Mouse (Mus musculus): ENCODE data around the gene Slc37a1. TPM values are rescaled to one million over a fixed set of nuclear protein-coding genes. Genes with fewer than 3 reads are reported as not detected.

The Slc37a1 gene
- 6.8 and 7.4 TPM in 2 replicates for polyA plus RNA-seq (2015; fragmentation: Nextera tagmentation; extraction: Ambion mirVana)

GRCm38 (mm10) chr17:31286492-31286891 lies at the start of gene Slc37a1:
TSS of gene Slc37a1 (plus strand) at chr17:31286792.

GRCm38 (mm10) chr17:31276922-31277918 lies 9.4 kb upstream of the Slc37a1 start, which contains the start of gene Rsph1:
TSS of gene Rsph1 (minus strand) at chr17:31277383.

DNA sequence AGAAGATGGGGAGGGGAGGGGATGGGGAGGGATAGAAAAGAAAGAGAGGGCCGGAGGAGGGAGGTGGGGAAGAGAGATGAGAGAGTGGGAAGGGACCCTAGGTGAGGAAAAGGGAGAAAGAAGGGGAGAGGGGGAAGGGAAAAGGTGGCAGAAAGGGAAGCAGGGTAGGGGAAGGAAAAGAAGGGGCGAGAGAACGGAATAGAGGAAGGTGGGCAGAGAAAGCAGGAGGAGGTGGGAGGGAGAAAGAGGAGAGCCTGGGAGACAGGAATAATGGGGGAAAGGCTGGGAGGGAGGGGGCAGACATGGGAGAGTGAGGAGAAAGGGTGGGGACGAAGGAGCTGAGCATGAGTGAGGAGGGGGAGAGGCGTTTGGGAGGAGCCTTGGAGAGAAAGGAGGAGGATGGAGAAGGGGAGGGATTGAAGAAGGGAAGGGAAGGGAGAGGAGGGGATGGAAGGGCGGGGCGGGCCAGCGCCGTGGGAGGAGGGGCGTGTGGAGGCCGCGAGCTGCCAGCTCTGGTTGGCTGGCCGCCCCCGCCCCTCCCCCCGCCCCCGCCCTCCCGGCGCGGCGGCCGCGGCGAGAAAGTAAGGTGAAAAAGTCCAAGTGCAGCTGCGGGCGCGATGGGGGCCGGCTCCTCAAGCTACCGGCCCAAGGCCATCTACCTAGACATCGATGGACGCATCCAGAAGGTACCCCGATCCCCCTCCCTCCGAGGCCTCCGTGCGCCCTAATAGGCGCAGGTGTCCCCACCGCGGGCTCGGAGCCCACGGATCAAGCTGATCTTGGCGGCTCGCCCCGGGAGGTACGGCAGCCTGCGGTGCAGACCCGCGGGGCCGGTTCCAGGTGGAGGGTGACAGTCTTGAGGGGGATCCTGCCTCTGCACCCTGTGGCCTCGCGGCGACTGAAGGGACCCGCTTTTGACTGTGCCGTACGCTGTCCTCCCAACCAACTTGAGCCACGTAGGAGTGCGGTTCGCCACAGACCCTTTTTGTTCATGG lies 99.4 kb downstream of the Slc37a1 start, which contains the start of gene Pde9a:
TSS of gene Pde9a (plus strand) at position 540 of the 995 bp plus-strand sequence.

Other genes starting within 250 kb of the Slc37a1 start
- gene Abcg1, start 229.1 kb upstream of the Slc37a1 start, polyA plus RNA-seq (2015; fragmentation: Nextera tagmentation; extraction: Ambion mirVana), result 19.1 TPM in 2 replicates
- 0.71 and 2.3 TPM in 2 replicates for gene Tff3, start 157.1 kb upstream of the Slc37a1 start, polyA plus RNA-seq (2015; fragmentation: Nextera tagmentation; extraction: Ambion mirVana)
- gene Tff2, start 142.5 kb upstream of the Slc37a1 start, polyA plus RNA-seq (2015; fragmentation: Nextera tagmentation; extraction: Ambion mirVana), result not detected in 2 replicates
- not detected in 2 replicates for gene Tff1, start 121.5 kb upstream of the Slc37a1 start, polyA plus RNA-seq (2015; fragmentation: Nextera tagmentation; extraction: Ambion mirVana)
- not detected in 2 replicates for gene Tmprss3, start 87.8 kb upstream of the Slc37a1 start, polyA plus RNA-seq (2015; fragmentation: Nextera tagmentation; extraction: Ambion mirVana)
- gene Ubash3a, start 78.9 kb upstream of the Slc37a1 start, polyA plus RNA-seq (2015; fragmentation: Nextera tagmentation; extraction: Ambion mirVana), result not detected in 2 replicates
- gene Rsph1, start 9.4 kb upstream of the Slc37a1 start, polyA plus RNA-seq (2015; fragmentation: Nextera tagmentation; extraction: Ambion mirVana), result 5.7 and 6.8 TPM in 2 replicates
- gene Pde9a, start 99.4 kb downstream of the Slc37a1 start, polyA plus RNA-seq (2015; fragmentation: Nextera tagmentation; extraction: Ambion mirVana), result 25.9 and 30.1 TPM in 2 replicates
- gene Wdr4, start 233.2 kb downstream of the Slc37a1 start, polyA plus RNA-seq (2015; fragmentation: Nextera tagmentation; extraction: Ambion mirVana), result 21.9 and 26.0 TPM in 2 replicates
- 554 and 565 TPM in 2 replicates for gene Ndufv3, start 233.3 kb downstream of the Slc37a1 start, polyA plus RNA-seq (2015; fragmentation: Nextera tagmentation; extraction: Ambion mirVana)

All from neural tube, postnatal 0 days (tissue).